Mouse (Mus musculus): ENCODE results near the gene Gm8332. TPM values are rescaled to one million over a fixed set of nuclear protein-coding genes. Genes with fewer than 3 reads are reported as not detected.
"Not testable (repeated sequence)": the region's sequence is repeated elsewhere in the genome, so short reads cannot be mapped to it uniquely, and the experiment has no call there.

Gene Gm8332
- polyA plus RNA-seq (2015; fragmentation: Nextera tagmentation; extraction: Ambion mirVana): not detected in 2 replicates

GRCm38 (mm10) chr12:88250000-88250399, at the start of gene Gm8332:
Gene Gm8332 (minus strand): TSS chr12:88250100.
- H3K36me3 ChIP-seq; H3K4me3 ChIP-seq; H3K27me3 ChIP-seq; ATAC-seq (ENCODE audit: low FRiP score); H3K4me1 ChIP-seq (replicated peaks); H3K27ac ChIP-seq; H3K9me3 ChIP-seq; H3K9ac ChIP-seq; H3K4me2 ChIP-seq: not testable (repeated sequence)
- WGBS: 84% methylated on average over 2 of the region's 2 CpGs

- WGBS: 84% methylated on average over 2 of the region's 2 CpGs
- H3K27me3 ChIP-seq; ATAC-seq (ENCODE audit: low FRiP score); H3K27ac ChIP-seq; H3K4me3 ChIP-seq; H3K4me2 ChIP-seq; H3K4me1 ChIP-seq (replicated peaks); H3K9me3 ChIP-seq; H3K36me3 ChIP-seq; H3K9ac ChIP-seq: not testable (repeated sequence)
These were observed 47.3 kb upstream of the Gm8332 start for GRCm38 (mm10) chr12:88297171-88297570.

GRCm38 (mm10) chr12:88293082-88293481, 43.2 kb upstream of the Gm8332 start:
- not testable (repeated sequence) for ATAC-seq (ENCODE audit: low FRiP score)

GRCm38 (mm10) chr12:88285224-88285623, 35.3 kb upstream of the Gm8332 start:
- ATAC-seq (ENCODE audit: low FRiP score): not testable (repeated sequence)

More at GRCm38 (mm10) chr12:88293082-88293481, 43.2 kb upstream of the Gm8332 start:
- not testable (repeated sequence) for H3K9ac ChIP-seq; H3K4me3 ChIP-seq; H3K27ac ChIP-seq; H3K4me1 ChIP-seq (replicated peaks); H3K27me3 ChIP-seq; H3K4me2 ChIP-seq; H3K36me3 ChIP-seq; H3K9me3 ChIP-seq
- 86% methylated on average over 4 of the region's 4 CpGs for WGBS

DNA sequence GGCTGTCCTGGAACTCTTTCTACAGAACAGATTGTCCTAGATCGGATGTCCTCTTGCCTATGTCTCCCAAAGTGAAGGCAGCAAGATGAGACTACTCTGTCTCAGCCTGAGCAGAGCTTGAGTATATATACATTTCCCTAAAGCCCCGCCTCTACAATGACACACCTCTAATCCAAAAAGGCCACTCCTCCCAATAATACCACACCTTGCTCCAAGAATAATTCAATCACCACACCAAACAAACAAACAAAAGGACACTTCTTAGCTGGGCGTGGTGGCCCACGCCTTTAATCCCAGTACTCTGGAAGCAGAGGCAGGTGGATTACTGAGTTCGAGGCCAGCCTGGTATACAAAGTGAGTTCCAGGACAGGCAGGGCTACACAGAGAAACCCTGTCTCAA, 24.5 kb upstream of the Gm8332 start, which contains the start of gene Gm5662:
TSS of gene Gm5662 (minus strand) at position 101 of the 400 bp plus-strand sequence.
- not testable (repeated sequence) for H3K4me1 ChIP-seq (replicated peaks); ATAC-seq (ENCODE audit: low FRiP score); H3K27ac ChIP-seq; H3K4me2 ChIP-seq; H3K36me3 ChIP-seq; H3K9ac ChIP-seq; H3K27me3 ChIP-seq; H3K4me3 ChIP-seq; H3K9me3 ChIP-seq
- 85% methylated on average over 5 of the region's 5 CpGs for WGBS

More at GRCm38 (mm10) chr12:88285224-88285623, 35.3 kb upstream of the Gm8332 start:
- not testable (repeated sequence) for H3K36me3 ChIP-seq; H3K4me1 ChIP-seq (replicated peaks); H3K27me3 ChIP-seq; H3K4me2 ChIP-seq; H3K4me3 ChIP-seq; H3K27ac ChIP-seq; H3K9ac ChIP-seq; H3K9me3 ChIP-seq
- 86% methylated on average over 5 of the region's 5 CpGs for WGBS

DNA sequence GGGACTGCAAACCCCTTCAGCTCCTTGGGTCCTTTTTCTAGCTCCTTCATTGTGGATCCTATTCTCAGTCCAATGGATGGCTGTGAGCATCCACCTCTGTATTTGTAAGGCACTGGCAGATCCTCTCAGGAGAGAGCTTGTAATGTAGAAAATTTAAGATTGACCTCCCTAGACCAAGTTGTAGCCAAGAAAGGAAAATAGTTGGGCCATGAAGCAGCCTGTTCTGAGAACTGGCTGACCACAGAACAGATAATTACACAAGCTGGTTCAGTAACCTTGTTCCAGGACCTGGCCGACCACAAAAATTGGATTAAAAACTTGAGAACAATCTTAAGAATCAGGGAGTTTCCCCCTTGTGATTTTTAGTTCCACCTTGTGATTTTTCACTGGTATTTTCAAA, 7.3 kb upstream of the Gm8332 start:
- Histone ChIP-seq H3K9ac (no peak overlapping the region), H3K27ac (no peak overlapping the region), H3K4me2 (no peak overlapping the region), H3K4me3 (no peak overlapping the region), H3K4me1 (replicated peaks) (no peaks in the 10 kb centered on the region), H3K36me3 (no peaks in the 10 kb centered on the region), H3K27me3 (no peaks in the 10 kb centered on the region), H3K9me3 (no peaks in the 10 kb centered on the region)
- no peak for ATAC-seq (ENCODE audit: low FRiP score)
- WGBS: 47% methylated on average over 1 of the region's 1 CpGs

- H3K4me2 ChIP-seq; H3K4me1 ChIP-seq (replicated peaks); H3K9ac ChIP-seq; ATAC-seq (ENCODE audit: low FRiP score); H3K27me3 ChIP-seq; H3K27ac ChIP-seq; H3K9me3 ChIP-seq; H3K36me3 ChIP-seq; H3K4me3 ChIP-seq: not testable (repeated sequence)
- WGBS: 66% methylated on average over 2 of the region's 2 CpGs
These were observed 6.0 kb upstream of the Gm8332 start for GRCm38 (mm10) chr12:88255917-88256316.

GRCm38 (mm10) chr12:88245786-88246185, 4.1 kb downstream of the Gm8332 start:
- H3K4me1 ChIP-seq (replicated peaks); H3K27me3 ChIP-seq; H3K4me3 ChIP-seq; H3K9me3 ChIP-seq; H3K9ac ChIP-seq; H3K4me2 ChIP-seq; H3K36me3 ChIP-seq; H3K27ac ChIP-seq; ATAC-seq (ENCODE audit: low FRiP score): not testable (repeated sequence)

- H3K9me3 ChIP-seq; H3K36me3 ChIP-seq; H3K27me3 ChIP-seq; H3K4me3 ChIP-seq; H3K4me2 ChIP-seq; ATAC-seq (ENCODE audit: low FRiP score); H3K27ac ChIP-seq; H3K4me1 ChIP-seq (replicated peaks); H3K9ac ChIP-seq: not testable (repeated sequence)
- 56% methylated on average over 1 of the region's 1 CpGs for WGBS
These were observed 7.0 kb downstream of the Gm8332 start for GRCm38 (mm10) chr12:88242940-88243339.

GRCm38 (mm10) chr12:88219445-88219844, 30.5 kb downstream of the Gm8332 start:
- no peaks in the 10 kb centered on the region for H3K36me3 ChIP-seq
- no peaks in the 10 kb centered on the region for H3K9me3 ChIP-seq
- no peak overlapping the region for H3K4me3 ChIP-seq
- H3K4me1 ChIP-seq (replicated peaks): no peaks in the 10 kb centered on the region
- H3K27ac ChIP-seq: no peak overlapping the region
- no peak overlapping the region for H3K4me2 ChIP-seq
- no peak overlapping the region for H3K9ac ChIP-seq
- H3K27me3 ChIP-seq: no peaks in the 10 kb centered on the region
- ATAC-seq (ENCODE audit: low FRiP score): no peak
- WGBS: 91% methylated on average over 3 of the region's 3 CpGs

GRCm38 (mm10) chr12:88218059-88218458, 31.8 kb downstream of the Gm8332 start:
- H3K27me3 ChIP-seq; ATAC-seq (ENCODE audit: low FRiP score); H3K9ac ChIP-seq; H3K4me1 ChIP-seq (replicated peaks); H3K27ac ChIP-seq; H3K4me2 ChIP-seq; H3K4me3 ChIP-seq; H3K36me3 ChIP-seq; H3K9me3 ChIP-seq: not testable (repeated sequence)

GRCm38 (mm10) chr12:88214641-88215040, 35.3 kb downstream of the Gm8332 start:
- 89% methylated on average over 12 of the region's 12 CpGs for WGBS
- no peak overlapping the region for H3K4me3 ChIP-seq
- ATAC-seq (ENCODE audit: low FRiP score): no peak
- no peaks in the 10 kb centered on the region for H3K27me3 ChIP-seq
- H3K4me1 ChIP-seq (replicated peaks): no peaks in the 10 kb centered on the region
- no peak overlapping the region for H3K27ac ChIP-seq
- H3K4me2 ChIP-seq: no peak overlapping the region
- no peaks in the 10 kb centered on the region for H3K9me3 ChIP-seq
- H3K36me3 ChIP-seq: no peaks in the 10 kb centered on the region
- H3K9ac ChIP-seq: no peak overlapping the region

GRCm38 (mm10) chr12:88211458-88211857, 38.4 kb downstream of the Gm8332 start:
- 89% methylated on average over 9 of the region's 9 CpGs for WGBS
- not testable (repeated sequence) for H3K4me3 ChIP-seq; H3K9ac ChIP-seq; ATAC-seq (ENCODE audit: low FRiP score); H3K27me3 ChIP-seq; H3K27ac ChIP-seq; H3K4me2 ChIP-seq; H3K9me3 ChIP-seq; H3K36me3 ChIP-seq; H3K4me1 ChIP-seq (replicated peaks)

DNA sequence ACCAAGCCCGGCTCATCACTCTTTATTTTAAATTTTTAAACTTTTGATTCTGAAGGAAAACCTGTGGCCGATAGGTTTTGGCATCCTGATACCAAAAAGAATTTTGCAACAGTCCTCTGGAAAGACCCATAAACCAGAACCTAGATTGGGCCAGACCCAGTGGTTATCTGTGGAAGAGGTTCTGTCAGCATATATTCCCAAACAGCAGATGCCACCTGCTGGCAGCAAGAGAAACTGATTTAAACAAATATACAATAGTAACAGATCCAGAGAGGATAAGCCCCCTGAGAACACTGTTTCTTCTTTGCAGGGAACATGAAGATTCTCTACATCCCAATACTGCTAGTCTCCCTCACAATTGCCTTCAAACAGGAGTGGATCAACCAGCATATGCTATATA, 47.0 kb downstream of the Gm8332 start:
- no peak for ATAC-seq (ENCODE audit: low FRiP score)
- Histone ChIP-seq H3K36me3 (no peaks in the 10 kb centered on the region), H3K4me1 (replicated peaks) (no peaks in the 10 kb centered on the region), H3K4me2 (no peak overlapping the region), H3K27me3 (no peaks in the 10 kb centered on the region), H3K9ac (no peak overlapping the region), H3K9me3 (no peaks in the 10 kb centered on the region), H3K4me3 (no peak overlapping the region), H3K27ac (no peak overlapping the region)
- WGBS: 91% methylated on average over 2 of the region's 2 CpGs

Measured in hindbrain, embryonic 13.5 days (tissue).